Mouse (Mus musculus) heart, adult 8-10 months (tissue): ENCODE data around the gene Ccdc18. TPM values are rescaled to one million over a fixed set of nuclear protein-coding genes. Genes with fewer than 3 reads are reported as not detected.
"Not testable (repeated sequence)": the region's sequence is repeated elsewhere in the genome, so short reads cannot be mapped to it uniquely, and the experiment has no call there.

Source experiments
- DNase-seq: peaks from one replicate; pipeline ENCODE4 v3.0.0; 2022; ENCODE audit warnings: low spot score
- total RNA-seq, 4 experiments: library from RNA; stranded (reverse); gene quantifications; 2 replicates each; pipeline ENCODE4 v1.2.4; 2022

The Ccdc18 gene
- total RNA-seq, 4 experiments from 2014 or later = 0.06 to 0.38 (median 0.22) TPM

- no peak for DNase-seq
Measured at GRCm38 (mm10) chr5:108262722-108263121, 130.0 kb downstream of the Ccdc18 start.

GRCm38 (mm10) chr5:108263785-108264184 lies 131.1 kb downstream of the Ccdc18 start:
- DNase-seq = not testable (repeated sequence)

DNA sequence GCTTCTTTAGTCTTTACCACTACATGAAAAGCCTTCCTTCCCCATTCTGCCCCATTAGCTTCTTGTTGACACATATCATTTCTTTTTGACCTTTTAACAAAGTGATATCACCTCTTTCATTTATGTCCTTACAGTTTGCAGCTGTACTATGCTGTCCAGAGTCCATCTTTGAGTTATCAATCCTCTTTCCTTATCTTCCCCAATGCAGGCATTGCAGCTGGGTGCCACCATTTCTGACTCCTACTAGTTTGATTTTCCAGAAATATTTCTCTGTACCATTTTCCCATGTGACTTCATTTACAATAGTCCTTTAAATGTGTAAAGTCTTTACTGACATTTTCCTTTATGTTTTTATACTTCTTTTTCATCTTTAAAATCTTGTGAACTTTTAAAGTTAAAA lies 134.3 kb downstream of the Ccdc18 start:
- no peak for DNase-seq

DNA sequence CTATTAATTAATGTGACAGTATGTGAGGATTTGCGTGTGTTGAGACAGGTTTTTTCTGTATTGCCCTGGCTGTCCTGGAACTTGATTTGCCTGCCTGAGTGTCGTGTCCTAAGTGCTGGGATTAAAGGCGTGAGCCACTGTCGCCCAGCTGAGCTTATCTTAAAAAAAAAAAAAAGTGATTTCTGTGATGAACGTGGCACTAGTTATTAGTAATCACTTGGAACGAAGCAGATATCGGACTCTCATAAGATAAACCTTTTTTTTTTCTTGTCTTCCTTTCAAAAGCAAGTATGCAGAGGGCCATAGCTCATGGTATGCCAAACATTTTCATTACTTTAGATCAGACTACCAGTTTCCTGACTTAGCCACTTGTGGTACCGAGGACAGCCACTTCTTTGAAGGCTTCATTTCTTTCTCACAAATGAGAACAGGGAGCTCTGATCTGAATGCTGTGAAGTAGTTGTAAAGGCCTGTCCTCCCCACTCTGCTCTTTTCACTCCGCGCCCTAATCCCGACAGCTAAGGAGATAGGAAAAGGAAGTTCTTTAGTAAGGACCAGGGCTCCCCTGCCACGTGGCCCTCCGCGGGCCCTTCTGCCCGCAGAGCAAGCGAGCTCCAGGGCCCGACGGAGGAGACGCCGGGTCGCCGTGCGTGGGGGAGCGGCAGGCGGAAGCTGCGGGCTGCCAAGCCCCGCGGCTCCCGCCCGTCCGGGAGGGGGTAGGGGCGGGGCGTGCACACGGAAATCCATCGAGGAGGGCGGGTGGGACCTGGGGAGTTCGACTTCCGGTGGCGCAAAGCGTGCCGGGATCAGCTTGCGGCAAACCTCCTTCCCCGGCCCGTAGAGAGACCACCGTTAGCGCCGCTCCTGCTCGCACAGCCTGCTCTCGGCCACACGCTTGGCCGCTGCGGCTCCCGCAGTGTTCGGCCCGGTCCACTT lies 135.7 kb downstream of the Ccdc18 start, which contains the start of gene Dr1:
TSS of gene Dr1 (plus strand) at position 771 of the 936 bp plus-strand sequence.
- peak; percentile 85 for DNase-seq

DNA sequence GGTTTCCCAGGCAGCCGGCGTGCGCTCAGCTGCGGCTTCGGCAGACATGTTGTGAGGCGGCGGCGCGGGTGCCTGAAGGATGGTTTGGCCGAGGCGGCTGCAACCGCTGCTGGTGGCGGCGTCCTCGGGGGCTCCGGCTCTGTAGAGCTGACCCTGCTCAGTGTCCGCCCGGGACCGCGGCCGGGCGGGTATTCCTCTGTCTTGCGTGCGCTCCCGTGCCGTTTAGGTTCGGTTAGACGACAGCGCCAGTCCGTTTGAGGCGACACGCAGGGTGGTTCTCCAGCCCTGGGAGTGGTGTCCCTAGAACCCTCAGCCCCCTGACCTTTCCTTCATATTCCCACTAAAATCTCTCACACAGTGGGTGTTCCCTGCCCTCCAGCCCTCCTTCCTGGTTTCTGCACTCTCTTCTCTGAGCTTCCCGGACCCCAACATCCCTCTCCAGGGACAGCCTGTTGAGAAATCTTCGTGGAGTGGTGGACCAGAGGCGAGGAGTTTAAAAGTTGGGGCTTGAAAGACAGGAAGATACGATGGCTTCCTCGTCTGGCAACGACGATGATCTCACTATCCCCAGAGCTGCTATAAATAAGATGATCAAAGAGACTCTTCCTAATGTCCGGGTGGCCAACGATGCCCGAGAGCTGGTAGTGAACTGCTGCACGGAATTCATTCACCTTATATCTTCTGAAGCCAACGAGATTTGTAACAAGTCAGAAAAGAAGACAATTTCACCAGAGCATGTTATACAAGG lies 136.6 kb downstream of the Ccdc18 start:
- DNase-seq = no peak

GRCm38 (mm10) chr5:108269811-108270151 lies 137.1 kb downstream of the Ccdc18 start:
- DNase-seq = no peak

DNA sequence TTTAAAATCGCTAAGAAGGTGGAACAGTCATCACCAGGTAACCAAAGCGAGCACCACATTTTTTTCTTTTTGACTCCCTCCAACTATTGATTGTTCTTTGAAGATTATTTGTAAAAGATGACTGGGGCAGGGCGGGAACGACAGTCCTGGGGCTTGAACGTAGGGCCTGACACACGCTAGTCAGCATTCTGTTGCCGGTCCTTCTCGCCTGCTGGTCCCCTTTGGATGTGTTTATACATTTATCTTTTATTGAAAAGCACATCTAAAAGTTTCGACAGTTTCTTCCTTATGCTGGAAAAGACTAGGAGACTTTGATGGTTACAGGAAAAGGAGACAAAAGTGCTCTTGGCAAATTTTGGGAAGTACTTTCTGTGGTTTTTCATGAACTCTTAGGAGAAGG lies 137.7 kb downstream of the Ccdc18 start:
- DNase-seq = no peak

GRCm38 (mm10) chr5:108271345-108271744 lies 138.7 kb downstream of the Ccdc18 start:
- not testable (repeated sequence) for DNase-seq

Other genes starting within 250 kb of the Ccdc18 start
- gene Rpl5, start 232.4 kb upstream of the Ccdc18 start, total RNA-seq = 10 to 100 TPM; 24.1 to 35.4 (median 32.1) TPM
- 10 to 100 TPM in 3 of 4 experiments, 1 to 10 TPM in 1; 9.3 to 12.1 (median 11.2) TPM for gene Fam69a, start 145.8 kb upstream of the Ccdc18 start, total RNA-seq
- 10 to 100 TPM in 2 of 4 experiments, 1 to 10 TPM in 2; 9.6 to 13.5 (median 10.5) TPM for gene Mtf2, start 67.2 kb upstream of the Ccdc18 start, total RNA-seq
- gene Tmed5, start 255 bp upstream of the Ccdc18 start, total RNA-seq = 10 to 100 TPM; 31.7 to 35.3 (median 32.7) TPM
- gene Dr1, start 136.0 kb downstream of the Ccdc18 start, total RNA-seq = 10 to 100 TPM; 18.3 to 21.6 (median 19.3) TPM
- 10 to 100 TPM; 10.4 to 12.9 (median 12.2) TPM for gene Pigg, start 179.7 kb downstream of the Ccdc18 start, total RNA-seq
- 1 to 10 TPM; 2.6 to 4.8 (median 3.6) TPM for gene Gm42517, start 235.0 kb downstream of the Ccdc18 start, total RNA-seq